Mouse (Mus musculus) spleen, adult 2 months (tissue): ENCODE measurements around the gene Ano2. TPM values are rescaled to one million over a fixed set of nuclear protein-coding genes. Genes with fewer than 3 reads are reported as not detected.

Source experiments
- DNase-seq, 2 experiments: peaks; one replicate each; pipeline versions ENCODE4 v3.0.0 to v3.0.0-alpha.2; 2012 to 2021; ENCODE audit warnings: low spot score in 2 of 2, low read depth in 1 of 2
- H3K27ac ChIP-seq: fragments of 200-500 bp; 2 replicates; pipeline ENCODE4 v1.5.1; 2012; ENCODE audit warnings: low read length, inconsistent platforms; ENCODE audit not compliant: insufficient read depth
- H3K27me3 ChIP-seq: fragments of 200-500 bp; 2 replicates; pipeline ENCODE4 v1.6.1; 2012; ENCODE audit warnings: mild to moderate bottlenecking, moderate library complexity, low read length, inconsistent platforms; ENCODE audit not compliant: control insufficient read depth, insufficient read depth
- H3K36me3 ChIP-seq: fragments of 200-500 bp; 2 replicates; pipeline ENCODE4 v1.6.1; 2012; ENCODE audit warnings: mild to moderate bottlenecking, low read length, inconsistent platforms; ENCODE audit not compliant: control insufficient read depth, insufficient read depth
- H3K4me1 ChIP-seq: fragments of 200-500 bp; 2 replicates; pipeline ENCODE4 v1.6.1; 2011; ENCODE audit warnings: inconsistent platforms; ENCODE audit not compliant: control insufficient read depth, insufficient read depth, insufficient read length
- H3K4me3 ChIP-seq: fragments of 200-500 bp; 2 replicates; pipeline ENCODE4 v1.5.1; 2011; ENCODE audit warnings: mild to moderate bottlenecking, inconsistent platforms; ENCODE audit not compliant: insufficient read depth, insufficient read length; ENCODE audit errors: extremely low read depth
- CTCF ChIP-seq: fragments of 200-500 bp; IDR thresholded peaks from 2 replicates; pipeline ENCODE4 v1.5.1; 2011; ENCODE audit warnings: mild to moderate bottlenecking, inconsistent platforms; ENCODE audit not compliant: insufficient read depth, insufficient read length, insufficient replicate concordance; ENCODE audit errors: extremely low read depth
- POLR2A ChIP-seq: fragments of 200-500 bp; IDR thresholded peaks from 2 replicates; pipeline ENCODE4 v1.6.1; 2011; ENCODE audit warnings: low read depth, low read length, inconsistent platforms
- WGBS: fragments of 180-500 bp; shearing (Covaris S2); methylation state at CpG from one replicate; pipeline ENCODE4 v1.1.7; 2018; 5-methylcytosine and 5-hydroxymethylcytosine counted together
- polyA plus RNA-seq: library from polyadenylated mRNA; depleted of rRNA; stranded (reverse); fragments of >200 nt; gene quantifications from 2 replicates; pipeline ENCODE4 v1.2.3, GENCODE M21; 2012; rRNA removed

Gene Ano2
- polyA plus RNA-seq, 1 experiment, result not detected

- no peak for DNase-seq
- no peaks in the 10 kb centered on the region for H3K36me3 ChIP-seq
- 32% methylated on average over 4 of the region's 4 CpGs for WGBS
- H3K27ac ChIP-seq, result no peak overlapping the region
- H3K27me3 ChIP-seq, result no peaks in the 10 kb centered on the region
- no peaks in the 10 kb centered on the region for H3K4me1 ChIP-seq
- TF ChIP-seq CTCF (no peak), POLR2A (no peak)
- H3K4me3 ChIP-seq, result no peak overlapping the region
Measured at GRCm38 (mm10) chr6:126045931-126046330, 355.7 kb downstream of the Ano2 start.

GRCm38 (mm10) chr6:126048206-126048605 is 358.0 kb downstream of the Ano2 start:
- Histone ChIP-seq H3K27me3 (no peaks in the 10 kb centered on the region), H3K36me3 (no peaks in the 10 kb centered on the region), H3K4me1 (no peaks in the 10 kb centered on the region), H3K27ac (no peak overlapping the region), H3K4me3 (no peak overlapping the region)
- TF ChIP-seq CTCF (no peak), POLR2A (no peak)
- no peak for DNase-seq
- 87% methylated on average over 4 of the region's 4 CpGs for WGBS

- Histone ChIP-seq H3K36me3 (no peaks in the 10 kb centered on the region), H3K27ac (no peak overlapping the region), H3K4me1 (no peaks in the 10 kb centered on the region), H3K4me3 (no peak overlapping the region), H3K27me3 (no peaks in the 10 kb centered on the region)
- no peak for TF ChIP-seq CTCF
- TF ChIP-seq POLR2A, result no peak
- no peak for DNase-seq
- WGBS, result 83% methylated on average over 5 of the region's 5 CpGs
Measured at GRCm38 (mm10) chr6:126053136-126053535, 362.9 kb downstream of the Ano2 start.

- Histone ChIP-seq H3K27me3 (no peaks in the 10 kb centered on the region), H3K27ac (no peak overlapping the region), H3K36me3 (no peaks in the 10 kb centered on the region), H3K4me3 (no peak overlapping the region), H3K4me1 (no peaks in the 10 kb centered on the region)
- no peak for TF ChIP-seq POLR2A
- DNase-seq, result no peak
- 74% methylated on average over 3 of the region's 3 CpGs for WGBS
Measured at GRCm38 (mm10) chr6:126057706-126058105, 367.5 kb downstream of the Ano2 start.

- WGBS, result 80% methylated on average over 3 of the region's 3 CpGs
Measured at GRCm38 (mm10) chr6:126080531-126080930, 390.3 kb downstream of the Ano2 start.

GRCm38 (mm10) chr6:126086321-126086950 is 396.2 kb downstream of the Ano2 start:
- WGBS, result 73% methylated on average over 3 of the region's 3 CpGs
- DNase-seq, result no peak
- Histone ChIP-seq H3K4me1 (no peaks in the 10 kb centered on the region), H3K36me3 (no peaks in the 10 kb centered on the region), H3K27ac (no peak overlapping the region), H3K27me3 (no peaks in the 10 kb centered on the region), H3K4me3 (no peak overlapping the region)
- TF ChIP-seq CTCF, result no peak
- no peak for TF ChIP-seq POLR2A

More at GRCm38 (mm10) chr6:126080531-126080930, 390.3 kb downstream of the Ano2 start:
- Histone ChIP-seq H3K4me3 (no peak overlapping the region), H3K36me3 (no peaks in the 10 kb centered on the region), H3K4me1 (no peaks in the 10 kb centered on the region), H3K27me3 (no peaks in the 10 kb centered on the region), H3K27ac (no peak overlapping the region)
- no peak for DNase-seq
- no peak for TF ChIP-seq POLR2A
- no peak for TF ChIP-seq CTCF

GRCm38 (mm10) chr6:126088489-126089265 is 398.5 kb downstream of the Ano2 start:
- TF ChIP-seq CTCF (no peak), POLR2A (no peak)
- Histone ChIP-seq H3K4me1 (no peaks in the 10 kb centered on the region), H3K27ac (no peak overlapping the region), H3K4me3 (no peak overlapping the region), H3K36me3 (no peaks in the 10 kb centered on the region), H3K27me3 (no peaks in the 10 kb centered on the region)
- WGBS, result 91% methylated on average over 12 of the region's 12 CpGs
- DNase-seq, result no peak

Other genes with a start within 250 kb of the Ano2 start
- 68.0 and 68.5 TPM in 2 replicates for gene Cd9, start 195.6 kb upstream of the Ano2 start, polyA plus RNA-seq
- 42.9 TPM in 2 replicates for gene Vwf, start 143.6 kb upstream of the Ano2 start, polyA plus RNA-seq